ENCODE assay signal across 22 mouse cellular contexts in genomic region chr1:62229129-62229528, GRCm38 (mm10).
DNase-seq lines count a peak whose midpoint lies in the region; ATAC-seq and TF ChIP-seq lines count a peak whose summit lies in the region.
"Had no signal": no experiment of that assay in that cellular context is flagged by ENCODE, and none has a peak within 500 bp of the region (broad histone marks: within the 10 kb centered on the region; RNA-seq: fewer than 3 reads in every experiment).

No protein-coding gene starts in this region.

- H3K4me3 ChIP-seq in CH12.LX (replicated peaks in 1 of 3; ENCODE audit: low read depth in 2 of 3, low read length in 2 of 3, poor library complexity in 1 of 3) = no peak overlapping the region
- H3K4me3 ChIP-seq in kidney, embryonic 15.5 days (replicated peaks) = no peak overlapping the region
- H3K4me3 ChIP-seq in kidney, adult 2 months (ENCODE audit: insufficient read depth, low read depth, low read length) = no peak overlapping the region
- H3K4me3 ChIP-seq in forebrain, embryonic 12.5 days (replicated peaks) = no peak overlapping the region
- H3K4me3 ChIP-seq: embryonic facial prominence, embryonic 10.5 days; embryonic facial prominence, embryonic 12.5 days had no signal

- 84% methylated on average over 5 of the region's 5 CpGs for WGBS in kidney, embryonic 15.5 days
- WGBS in kidney, adult 2 months = 91% methylated on average over 5 of the region's 5 CpGs
- WGBS in forebrain, embryonic 12.5 days = 87% methylated on average over 5 of the region's 5 CpGs

- H3K4me2 ChIP-seq in CH12.LX (ENCODE audit: insufficient read depth, low read depth, poor library complexity, severe bottlenecking) = no peak overlapping the region
- no peak overlapping the region for H3K4me2 ChIP-seq in kidney, embryonic 15.5 days
- no peak overlapping the region for H3K4me2 ChIP-seq in forebrain, embryonic 12.5 days
- H3K4me2 ChIP-seq: embryonic facial prominence, embryonic 12.5 days had no signal

- ATAC-seq in common myeloid progenitor, adult 5-6 weeks (replicated peaks; ENCODE audit: low read depth, poor library complexity, severe bottlenecking) = peak; percentile 85
- ATAC-seq in megakaryocyte, adult 5-6 weeks (ENCODE audit: poor library complexity, severe bottlenecking) = peak; percentile 88
- no peak for ATAC-seq in kidney, embryonic 15.5 days (replicated peaks; ENCODE audit: low FRiP score)
- no peak for ATAC-seq in forebrain, embryonic 12.5 days (ENCODE audit: low FRiP score)
- ATAC-seq: CD4-positive, CD25-positive, alpha-beta regulatory T cell, adult 4 months; forebrain, embryonic 14.5 days; forebrain, embryonic 16.5 days had no signal

- no peak for TF ChIP-seq EP300 in CH12.LX (IDR thresholded peaks at IDR 0.05; ENCODE audit: low read length)

- H3K79me2 ChIP-seq in CH12.LX (replicated peaks; ENCODE audit: control insufficient read depth, extremely low read depth, insufficient read depth, poor library complexity, severe bottlenecking) = no peaks in the 10 kb centered on the region

- TF ChIP-seq POLR2A in CH12.LX (IDR thresholded peaks at IDR 0.05; ENCODE audit: low read depth, low read length) = no peak
- TF ChIP-seq POLR2A in kidney, adult 2 months (IDR thresholded peaks at IDR 0.05; ENCODE audit: low read depth, low read length) = no peak

- DNase-seq in CH12.LX (ENCODE audit: extremely low read depth) = no peak
- DNase-seq in brain, adult 2 months (ENCODE audit: low read depth, low spot score) = peak; percentile 6
- DNase-seq in kidney, adult 2 months = no peak
- no peak for DNase-seq in layer of hippocampus, adult 9-10 months (ENCODE audit: low spot score)
- DNase-seq: adrenal gland, adult 2 months; adrenal gland, postnatal 10 days; adrenal gland, postnatal 25 days; B cell, adult 2 months; cerebellum, adult 11-12 months; cerebellum, adult 2 months; cerebellum, adult 9-10 months; cerebellum, postnatal 10 days; cerebellum, postnatal 36 days had no signal

- no peak for TF ChIP-seq CTCF in CH12.LX (conservative IDR thresholded peaks at IDR 0.05 in 1 of 2, IDR thresholded peaks at IDR 0.05 in 1 of 2; ENCODE audit: low read depth in 2 of 2, low read length in 2 of 2)
- TF ChIP-seq CTCF in kidney, adult 2 months (conservative IDR thresholded peaks at IDR 0.05; ENCODE audit: insufficient read depth, insufficient read length, low read depth, low read length) = no peak

- no peak overlapping the region for H3K27ac ChIP-seq in CH12.LX (ENCODE audit: insufficient read depth, low read depth)
- no peak overlapping the region for H3K27ac ChIP-seq in kidney, embryonic 15.5 days
- H3K27ac ChIP-seq in kidney, adult 2 months (ENCODE audit: insufficient read depth, low read depth, low read length) = no peak overlapping the region
- H3K27ac ChIP-seq in forebrain, embryonic 12.5 days = no peak overlapping the region
- H3K27ac ChIP-seq: embryonic facial prominence, embryonic 10.5 days; embryonic facial prominence, embryonic 12.5 days had no signal

- H3K9me3 ChIP-seq in CH12.LX (replicated peaks; ENCODE audit: low read length) = no peaks in the 10 kb centered on the region
- no peaks in the 10 kb centered on the region for H3K9me3 ChIP-seq in kidney, embryonic 15.5 days (replicated peaks)
- H3K9me3 ChIP-seq in forebrain, embryonic 12.5 days = no peaks in the 10 kb centered on the region
- H3K9me3 ChIP-seq: embryonic facial prominence, embryonic 10.5 days; embryonic facial prominence, embryonic 12.5 days had no signal

- TF ChIP-seq RAD21 in CH12.LX (IDR thresholded peaks at IDR 0.05; ENCODE audit: low read depth, low read length) = no peak

- H3K27me3 ChIP-seq in CH12.LX (replicated peaks) = no peaks in the 10 kb centered on the region
- H3K27me3 ChIP-seq in kidney, embryonic 15.5 days = no peaks in the 10 kb centered on the region
- H3K27me3 ChIP-seq in kidney, adult 2 months (replicated peaks; ENCODE audit: control insufficient read depth, insufficient read depth, low read length) = no peaks in the 10 kb centered on the region
- no peaks in the 10 kb centered on the region for H3K27me3 ChIP-seq in forebrain, embryonic 12.5 days
- H3K27me3 ChIP-seq: embryonic facial prominence, embryonic 12.5 days had no signal

- no peaks in the 10 kb centered on the region for H3K36me3 ChIP-seq in CH12.LX (replicated peaks in 1 of 2; ENCODE audit: control insufficient read depth in 1 of 2, insufficient read depth in 1 of 2, low read length in 1 of 2)
- H3K36me3 ChIP-seq in kidney, embryonic 15.5 days = no peaks in the 10 kb centered on the region
- H3K36me3 ChIP-seq in kidney, adult 2 months (ENCODE audit: control insufficient read depth, insufficient read depth, low read length) = no peaks in the 10 kb centered on the region
- no peaks in the 10 kb centered on the region for H3K36me3 ChIP-seq in forebrain, embryonic 12.5 days (replicated peaks)
- H3K36me3 ChIP-seq: embryonic facial prominence, embryonic 10.5 days; embryonic facial prominence, embryonic 12.5 days had no signal

- H3K4me1 ChIP-seq in CH12.LX (ENCODE audit: control insufficient read depth in 1 of 2, insufficient read depth in 2 of 2) = peaks cover 0 to 19% of the 10 kb centered on the region in 2 experiments; a peak in 2 of 4 replicates
- no peaks in the 10 kb centered on the region for H3K4me1 ChIP-seq in kidney, embryonic 15.5 days
- H3K4me1 ChIP-seq in kidney, adult 2 months (ENCODE audit: control insufficient read depth, insufficient read depth, low read length) = no peaks in the 10 kb centered on the region
- peaks cover 6% of the 10 kb centered on the region for H3K4me1 ChIP-seq in forebrain, embryonic 12.5 days
- H3K4me1 ChIP-seq: embryonic facial prominence, embryonic 12.5 days had no signal

- H3K9ac ChIP-seq in CH12.LX (ENCODE audit: insufficient read depth, low read depth) = no peak overlapping the region
- no peak overlapping the region for H3K9ac ChIP-seq in kidney, embryonic 15.5 days
- no peak overlapping the region for H3K9ac ChIP-seq in forebrain, embryonic 12.5 days
- H3K9ac ChIP-seq: embryonic facial prominence, embryonic 12.5 days had no signal

- in situ Hi-C loops in CH12.LX (cut with MboI; ENCODE audit: low pct_ligation_motif_present, low pct_unique_long_range_greater_than_20kb, low sequenced_read_pairs) = no loop called here

- dilution Hi-C loops in CH12.LX (cut with MboI; ENCODE audit: extremely low pct_ligation_motif_present, extremely low pct_unique_long_range_greater_than_20kb, low sequenced_read_pairs) = no loop called here

TF ChIP-seq in CH12.LX, 34 proteins besides CTCF, POLR2A, EP300 and RAD21:
- TF ChIP-seq POLR2AphosphoS2 (IDR thresholded peaks at IDR 0.05; ENCODE audit: low read depth, low read length) (no peak), ZNF384 (IDR thresholded peaks at IDR 0.05; ENCODE audit: low read depth, low read length) (peak; percentile 47; the same call in 1 of the 2 replicates)

Comparison
In these comparisons a context has a peak if more than half of its experiments do, and no peak if none do; other contexts are left out.
1. ATAC-seq: peak in common myeloid progenitor, adult 5-6 weeks (single experiment) and megakaryocyte, adult 5-6 weeks (single experiment); none in kidney, embryonic 15.5 days (single experiment) and forebrain, embryonic 12.5 days (single experiment).